Mouse (Mus musculus) liver, postnatal 0 days (tissue): Measurements from ENCODE around the gene Gm525. TPM values are rescaled to one million over a fixed set of nuclear protein-coding genes. Genes with fewer than 3 reads are reported as not detected.

ENCODE experiments used
- ATAC-seq: fragments of 200-750 bp; cut with Nextera tagmentation; 2 replicates; pipeline ENCODE4 v1.8.0; 2017; ENCODE audit warnings: mild to moderate bottlenecking, moderate library complexity
- DNase-seq: peaks from one replicate; pipeline ENCODE4 v3.0.0-alpha.2; 2016
- H3K27ac ChIP-seq: fragments of 300-500 bp; sonication (generic); 2 replicates; pipeline ENCODE4 v1.5.1; 2014; ENCODE audit warnings: antibody characterized with exemption, moderate library complexity, mild to moderate bottlenecking, low read depth
- H3K27me3 ChIP-seq: fragments of 300-500 bp; sonication (generic); 2 replicates; pipeline ENCODE4 v1.6.1; 2014; ENCODE audit warnings: low read length, control low read depth, mixed read lengths; ENCODE audit not compliant: insufficient read depth
- H3K36me3 ChIP-seq: fragments of 300-500 bp; sonication (generic); replicated peaks from 2 replicates; pipeline ENCODE4 v1.6.1; 2014; ENCODE audit warnings: mild to moderate bottlenecking, control low read depth, low read length, moderate library complexity, mixed read lengths; ENCODE audit not compliant: insufficient read depth
- H3K4me1 ChIP-seq: fragments of 300-500 bp; sonication (generic); 2 replicates; pipeline ENCODE4 v1.6.1; 2014; ENCODE audit warnings: antibody characterized with exemption, mild to moderate bottlenecking, control low read depth; ENCODE audit not compliant: insufficient read depth
- H3K4me2 ChIP-seq: fragments of 300-500 bp; sonication (generic); 2 replicates; pipeline ENCODE4 v1.6.1; 2014; ENCODE audit warnings: low read depth, mild to moderate bottlenecking, low read length, moderate library complexity, mixed read lengths
- H3K4me3 ChIP-seq: fragments of 300-500 bp; sonication (generic); 2 replicates; pipeline ENCODE4 v1.5.1; 2014; ENCODE audit warnings: low read depth, low read length
- H3K9ac ChIP-seq: fragments of 300-500 bp; sonication (generic); replicated peaks from 2 replicates; pipeline ENCODE4 v1.6.1; 2014; ENCODE audit warnings: mild to moderate bottlenecking, moderate library complexity
- H3K9me3 ChIP-seq: fragments of 300-500 bp; sonication (generic); 2 replicates; pipeline ENCODE4 v1.6.1; 2016; ENCODE audit warnings: mild to moderate bottlenecking, control low read depth, low read length, mixed read lengths
- CTCF ChIP-seq: sonication (generic); IDR thresholded peaks from 2 replicates; pipeline ENCODE4 v1.5.1; 2016; ENCODE audit warnings: antibody characterized with exemption, low read depth
- EP300 ChIP-seq: IDR thresholded peaks from 2 replicates; pipeline ENCODE4 v1.6.1; 2016; ENCODE audit warnings: antibody characterized with exemption, low read depth, mild to moderate bottlenecking
- WGBS: fragments of 180-500 bp; shearing (Covaris S2); extraction: QIAGEN DNeasy Blood & Tissue Kit; methylation state at CpG from one replicate; pipeline ENCODE4 v1.1.7; 2014; ENCODE audit not compliant: insufficient replicate concordance; 5-methylcytosine and 5-hydroxymethylcytosine counted together
- polyA plus RNA-seq: library from polyadenylated mRNA; unstranded; fragments of >200 nt; fragmentation: Nextera tagmentation; extraction: Ambion mirVana; gene quantifications from 2 replicates; pipeline ENCODE4 v1.2.1, GENCODE M21; 2015

The Gm525 gene
- polyA plus RNA-seq, 1 experiment from 2014 or later, result 0.39 TPM

GRCm38 (mm10) chr11:89059919-89060422 is 13.7 kb upstream of the Gm525 start:
- peak overlapping the region; percentile 100 for H3K4me2 ChIP-seq
- TF ChIP-seq EP300 (no peak), CTCF (no peak)
- no peaks in the 10 kb centered on the region for H3K9me3 ChIP-seq
- H3K4me1 ChIP-seq, result peaks cover 33% of the 10 kb centered on the region
- WGBS, result under 1% methylated on average over 32 of the region's 33 CpGs
- H3K27me3 ChIP-seq, result no peaks in the 10 kb centered on the region
- peak overlapping the region; percentile 57 for H3K27ac ChIP-seq
- H3K4me3 ChIP-seq, result peak overlapping the region; percentile 86
- DNase-seq, result peak; percentile 51
- ATAC-seq, result peak; percentile 43
- H3K36me3 ChIP-seq, result no peaks in the 10 kb centered on the region
- H3K9ac ChIP-seq, result peak overlapping the region; percentile 87

- TF ChIP-seq EP300 (no peak), CTCF (no peak)
- no peaks in the 10 kb centered on the region for H3K36me3 ChIP-seq
- 1% methylated on average over 53 of the region's 63 CpGs for WGBS
- peak overlapping the region; percentile 87 for H3K9ac ChIP-seq
- H3K27ac ChIP-seq, result peak overlapping the region; percentile 57
- DNase-seq, result peak; percentile 94
- peak overlapping the region; percentile 86 for H3K4me3 ChIP-seq
- peak overlapping the region; percentile 100 for H3K4me2 ChIP-seq
- H3K9me3 ChIP-seq, result no peaks in the 10 kb centered on the region
- H3K27me3 ChIP-seq, result no peaks in the 10 kb centered on the region
- ATAC-seq, result peak; percentile 94
- peaks cover 33% of the 10 kb centered on the region for H3K4me1 ChIP-seq
Measured at GRCm38 (mm10) chr11:89060423-89061089, 13.1 kb upstream of the Gm525 start.

GRCm38 (mm10) chr11:89061362-89061761 is 12.3 kb upstream of the Gm525 start:
- no peak overlapping the region for H3K4me3 ChIP-seq
- no peaks in the 10 kb centered on the region for H3K36me3 ChIP-seq
- ATAC-seq (no peak), DNase-seq (no peak)
- no peak overlapping the region for H3K27ac ChIP-seq
- no peaks in the 10 kb centered on the region for H3K9me3 ChIP-seq
- no peak overlapping the region for H3K9ac ChIP-seq
- 52% methylated on average over 7 of the region's 7 CpGs for WGBS
- H3K4me2 ChIP-seq, result no peak overlapping the region
- H3K4me1 ChIP-seq, result peaks cover 33% of the 10 kb centered on the region
- no peak for TF ChIP-seq EP300
- TF ChIP-seq CTCF, result no peak
- no peaks in the 10 kb centered on the region for H3K27me3 ChIP-seq

GRCm38 (mm10) chr11:89064312-89064711 is 9.3 kb upstream of the Gm525 start:
- Histone ChIP-seq H3K4me3 (no peak overlapping the region), H3K27me3 (no peaks in the 10 kb centered on the region), H3K36me3 (no peaks in the 10 kb centered on the region), H3K4me2 (no peak overlapping the region), H3K27ac (no peak overlapping the region), H3K9ac (no peak overlapping the region), H3K4me1 (peaks cover 23% of the 10 kb centered on the region), H3K9me3 (no peaks in the 10 kb centered on the region)
- WGBS, result 53% methylated on average over 6 of the region's 6 CpGs
- TF ChIP-seq EP300 (no peak), CTCF (no peak)
- DNase-seq, result no peak
- no peak for ATAC-seq

- Histone ChIP-seq H3K4me2 (no peak overlapping the region), H3K9ac (no peak overlapping the region), H3K9me3 (no peaks in the 10 kb centered on the region), H3K27me3 (no peaks in the 10 kb centered on the region), H3K36me3 (no peaks in the 10 kb centered on the region), H3K27ac (no peak overlapping the region), H3K4me3 (no peak overlapping the region), H3K4me1 (peaks cover 14% of the 10 kb centered on the region; the same call in 1 of the 2 replicates)
- ATAC-seq (no peak), DNase-seq (peak; percentile 62)
- TF ChIP-seq CTCF (peak; percentile 69), EP300 (no peak)
- 95% methylated on average over 3 of the region's 3 CpGs for WGBS
Measured at GRCm38 (mm10) chr11:89065297-89065696, 8.3 kb upstream of the Gm525 start.

- Histone ChIP-seq H3K4me3 (no peak overlapping the region), H3K36me3 (no peaks in the 10 kb centered on the region), H3K27ac (no peak overlapping the region), H3K9me3 (no peaks in the 10 kb centered on the region), H3K9ac (no peak overlapping the region), H3K27me3 (no peaks in the 10 kb centered on the region), H3K4me2 (no peak overlapping the region), H3K4me1 (0 out of 2 replicates have a peak, but pooled peaks cover 8% of the 10 kb centered on the region)
- TF ChIP-seq EP300, result no peak
- TF ChIP-seq CTCF, result no peak
- ATAC-seq (no peak), DNase-seq (no peak)
- WGBS, result 71% methylated on average over 6 of the region's 6 CpGs
Measured at GRCm38 (mm10) chr11:89066126-89066525, 7.5 kb upstream of the Gm525 start.
